8 mouse cellular contexts compared by ENCODE assay signal in the genomic region with DNA sequence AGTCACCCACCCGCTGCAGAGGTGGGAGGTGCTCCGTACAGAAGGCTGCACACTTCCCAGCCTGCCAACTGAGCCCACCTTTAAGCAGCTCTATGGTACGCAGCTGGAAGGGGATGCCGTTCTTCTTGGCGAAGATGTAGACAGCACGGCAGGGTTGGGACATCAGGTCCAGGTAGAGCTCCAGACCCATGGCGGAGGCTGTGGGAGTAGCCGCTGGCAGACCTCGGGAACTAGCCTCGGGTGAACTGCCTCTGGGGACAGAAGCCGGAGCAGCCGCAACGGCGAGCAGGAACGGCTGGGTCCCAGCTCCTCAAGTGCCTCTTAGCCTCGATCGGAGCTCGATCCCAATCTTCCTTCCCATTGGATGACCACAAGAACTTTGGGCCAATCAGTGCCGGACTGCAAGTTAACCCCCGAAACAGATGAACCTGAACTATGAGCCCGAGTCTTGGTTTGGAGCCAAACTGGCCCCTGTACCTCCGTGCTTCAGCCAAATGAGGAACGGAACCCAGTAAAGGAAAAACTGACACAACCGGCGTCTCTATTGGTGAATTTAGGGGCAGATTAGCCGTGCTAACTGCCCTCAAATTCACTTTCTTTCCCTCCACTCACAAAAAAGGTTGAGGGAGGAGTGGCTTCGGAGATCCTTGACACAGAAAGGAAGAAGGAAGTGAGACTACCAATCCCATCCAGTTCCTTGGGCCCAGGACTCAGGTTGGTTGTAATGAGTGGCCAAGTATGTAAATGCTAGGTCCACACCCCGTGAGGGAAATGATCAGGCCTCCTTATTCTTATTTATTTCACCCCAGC. TPM values are rescaled to one million over a fixed set of nuclear protein-coding genes. Genes with fewer than 3 reads are reported as not detected.
DNase-seq lines count a peak whose midpoint lies in the region; ATAC-seq and TF ChIP-seq lines count a peak whose summit lies in the region.

Gene Gm20441, minus strand, starts transcription at position 186 of the 810 bp plus-strand sequence.
Gene Gstt3, minus strand, starts transcription at position 646 of the 810 bp plus-strand sequence.

- H3K36me3 ChIP-seq in forebrain, embryonic 10.5 days (replicated peaks), result no peaks in the 10 kb centered on the region
- no peaks in the 10 kb centered on the region for H3K36me3 ChIP-seq in heart, postnatal 0 days (replicated peaks; ENCODE audit: control insufficient read depth, insufficient read depth, low read length)
- H3K36me3 ChIP-seq in macrophage (ENCODE audit: inconsistent target), result no peaks in the 10 kb centered on the region
- H3K36me3 ChIP-seq in splenic B cell, adult 2 months (ENCODE audit: control insufficient read depth, insufficient read depth, low read length, poor library complexity, severe bottlenecking), result no peaks in the 10 kb centered on the region

- H3K4me2 ChIP-seq in heart, postnatal 0 days (ENCODE audit: low read depth, low read length), result peak within 1 kb of the TSS; percentile 63

- peaks cover 56% of the 10 kb centered on the region for H3K27me3 ChIP-seq in forebrain, embryonic 10.5 days (ENCODE audit: poor library complexity, severe bottlenecking)
- H3K27me3 ChIP-seq in heart, postnatal 0 days (ENCODE audit: control insufficient read depth, insufficient read depth, low read length), result peaks cover 12% of the 10 kb centered on the region; the same call in 1 of the 2 replicates
- no peaks in the 10 kb centered on the region for H3K27me3 ChIP-seq in splenic B cell, adult 2 months (ENCODE audit: control insufficient read depth, insufficient read depth, low read length, poor library complexity, severe bottlenecking)

- H3K4me3 ChIP-seq in forebrain, embryonic 10.5 days, result peak within 1 kb of the TSS; percentile 61
- H3K4me3 ChIP-seq in heart, postnatal 0 days (ENCODE audit: low read depth, low read length), result peak within 1 kb of the TSS; percentile 42
- peak within 1 kb of the TSS; percentile 49 for H3K4me3 ChIP-seq in macrophage (ENCODE audit: inconsistent target)

- H3K9me3 ChIP-seq in forebrain, embryonic 10.5 days, result no peaks in the 10 kb centered on the region
- peaks cover 9% of the 10 kb centered on the region for H3K9me3 ChIP-seq in heart, postnatal 0 days (replicated peaks; ENCODE audit: control insufficient read depth, low read length)

- H3K9ac ChIP-seq in heart, postnatal 0 days (replicated peaks; ENCODE audit: low read depth, low read length), result peak within 1 kb of the TSS; percentile 38

- H3K4me1 ChIP-seq in forebrain, embryonic 10.5 days, result peaks cover 19% of the 10 kb centered on the region
- 0 out of 2 replicates have a peak, but pooled peaks cover 4% of the 10 kb centered on the region for H3K4me1 ChIP-seq in heart, postnatal 0 days (ENCODE audit: control insufficient read depth, insufficient read depth)

- 1% methylated on average over 28 of the region's 28 CpGs for WGBS in forebrain, embryonic 10.5 days
- 2% methylated on average over 28 of the region's 28 CpGs for WGBS in heart, postnatal 0 days
- 2% methylated on average over 28 of the region's 28 CpGs for WGBS in macrophage (ENCODE audit: missing documents)

- no peak for TF ChIP-seq EP300 in heart, postnatal 0 days (IDR thresholded peaks at IDR 0.05; ENCODE audit: low read depth)

- H3K27ac ChIP-seq in forebrain, embryonic 10.5 days, result 0 out of 2 replicates have a peak within 1 kb of the TSS, but pooled peaks have one; percentile 32
- no peak within 1 kb of the TSS for H3K27ac ChIP-seq in heart, postnatal 0 days (ENCODE audit: low read depth)
- peak within 1 kb of the TSS; percentile 32 for H3K27ac ChIP-seq in macrophage

- DNase-seq in CD4-positive, CD25-positive, alpha-beta regulatory T cell, adult 2 months (ENCODE audit: low read depth, low spot score), result peak; percentile 38
- DNase-seq in adipocyte (ENCODE audit: low spot score), result peak; percentile 87
- peak; percentile 67 for DNase-seq in forebrain, embryonic 10.5 days (ENCODE audit: extremely low spot score, low spot score)
- peak; percentile 37 for DNase-seq in heart, postnatal 0 days (ENCODE audit: low spot score)
- peak; percentile 89 for DNase-seq in kidney, postnatal 14 days
- peak; percentile 69 for DNase-seq in splenic B cell, adult 2 months (ENCODE audit: low read depth, low spot score)
- no peak for DNase-seq in frontal cortex, postnatal 36 days (ENCODE audit: low spot score in 2 of 2)

- no peak for TF ChIP-seq CTCF in heart, postnatal 0 days (IDR thresholded peaks at IDR 0.05; ENCODE audit: low read depth)

- ATAC-seq in heart, postnatal 0 days (ENCODE audit: insufficient read depth, low read depth), result peak; percentile 58

- H3K79me2 ChIP-seq in macrophage (ENCODE audit: inconsistent target), result no peaks in the 10 kb centered on the region

RNA-seq across cellular contexts. Expression of gene Gm20441, which starts in this region (rescaled TPM):
- polyA plus RNA-seq in forebrain, embryonic 10.5 days (2016; fragmentation: Nextera tagmentation; extraction: Ambion mirVana), result not detected in 2 replicates
- total RNA-seq in heart, postnatal 0 days (2014; rRNA removed; ENCODE audit: low replicate concordance), result not detected in 2 replicates
- polyA plus RNA-seq in heart, postnatal 0 days (2015; fragmentation: Nextera tagmentation; extraction: Ambion mirVana), result not detected in 2 replicates
- total RNA-seq in macrophage (2018; cell fraction: chromatin; rRNA removed), result 1 to 10 TPM in 1 of 26 experiments, not detected in 25; 1.5 TPM
- total RNA-seq in macrophage (2018; cell fraction: cytosol; rRNA removed), result not detected
- not detected for total RNA-seq in macrophage (2018; cell fraction: nucleus; rRNA removed)
- polyA plus RNA-seq in macrophage (2018), result not detected in 3 replicates

RNA-seq across cellular contexts. Expression of gene Gstt3, which starts in this region (rescaled TPM):
- 1.1 and 1.9 TPM in 2 replicates for polyA plus RNA-seq in forebrain, embryonic 10.5 days (2016; fragmentation: Nextera tagmentation; extraction: Ambion mirVana)
- 3.2 and 4.1 TPM in 2 replicates for total RNA-seq in heart, postnatal 0 days (2014; rRNA removed; ENCODE audit: low replicate concordance)
- polyA plus RNA-seq in heart, postnatal 0 days (2015; fragmentation: Nextera tagmentation; extraction: Ambion mirVana), result 2.1 and 3.1 TPM in 2 replicates
- 1 to 10 TPM in 17 of 26 experiments, under 1 TPM in 1, not detected in 8; 0.44 to 6.1 (median 2.5) TPM for total RNA-seq in macrophage (2018; cell fraction: chromatin; rRNA removed)
- 1 to 10 TPM; 2.5 to 6.9 (median 3.8) TPM for total RNA-seq in macrophage (2018; cell fraction: cytosol; rRNA removed)
- 1 to 10 TPM in 25 of 26 experiments, under 1 TPM in 1; 0.81 to 5.7 (median 3.0) TPM for total RNA-seq in macrophage (2018; cell fraction: nucleus; rRNA removed)
- 2.9 to 4.2 TPM (median 4.1 TPM) in 3 replicates for polyA plus RNA-seq in macrophage (2018)

Comparison
In these comparisons a context has a peak if more than half of its experiments do, and no peak if none do; other contexts are left out.
1. DNase-seq: peak in CD4-positive, CD25-positive, alpha-beta regulatory T cell, adult 2 months (single experiment), adipocyte (single experiment), forebrain, embryonic 10.5 days (single experiment), heart, postnatal 0 days (single experiment), kidney, postnatal 14 days (single experiment) and splenic B cell, adult 2 months (single experiment); none in frontal cortex, postnatal 36 days (0 of 2).
2. Peak in every context shown above with its lines, with median percentiles within 50 percentile points of each other: H3K4me3 ChIP-seq.